Mouse (Mus musculus): Measurements from ENCODE around the gene Gm10961. TPM values are rescaled to one million over a fixed set of nuclear protein-coding genes. Genes with fewer than 3 reads are reported as not detected.
"Not testable (repeated sequence)": the region's sequence is repeated elsewhere in the genome, so short reads cannot be mapped to it uniquely, and the experiment has no call there.

The Gm10961 gene
- polyA plus RNA-seq, 1 experiment, result not detected

GRCm38 (mm10) chr3:107612902-107613525 is 18.1 kb upstream of the Gm10961 start:
- DNase-seq (ENCODE audit: extremely low spot score in 1 of 2, low spot score in 1 of 2), result peak in 1 of 2 experiments; percentile 82

GRCm38 (mm10) chr3:107617800-107618199 is 13.3 kb upstream of the Gm10961 start:
- no peak for DNase-seq (ENCODE audit: extremely low spot score in 1 of 2, low spot score in 1 of 2)

- no peak for DNase-seq (ENCODE audit: extremely low spot score in 1 of 2, low spot score in 1 of 2)
Measured at GRCm38 (mm10) chr3:107619911-107620310, 11.2 kb upstream of the Gm10961 start.

GRCm38 (mm10) chr3:107621286-107622075 is 9.6 kb upstream of the Gm10961 start:
- no peak for DNase-seq (ENCODE audit: extremely low spot score in 1 of 2, low spot score in 1 of 2)

- no peak for DNase-seq (ENCODE audit: extremely low spot score in 1 of 2, low spot score in 1 of 2)
Measured at GRCm38 (mm10) chr3:107622537-107622936, 8.6 kb upstream of the Gm10961 start.

- DNase-seq (ENCODE audit: extremely low spot score in 1 of 2, low spot score in 1 of 2), result no peak
Measured at GRCm38 (mm10) chr3:107624424-107624823, 6.7 kb upstream of the Gm10961 start.

- DNase-seq (ENCODE audit: extremely low spot score in 1 of 2, low spot score in 1 of 2), result no peak
Measured at GRCm38 (mm10) chr3:107625536-107625935, 5.6 kb upstream of the Gm10961 start.

GRCm38 (mm10) chr3:107626751-107627150 is 4.4 kb upstream of the Gm10961 start:
- no peak for DNase-seq (ENCODE audit: extremely low spot score in 1 of 2, low spot score in 1 of 2)

GRCm38 (mm10) chr3:107627641-107628040 is 3.5 kb upstream of the Gm10961 start:
- DNase-seq (ENCODE audit: extremely low spot score in 1 of 2, low spot score in 1 of 2), result no peak

GRCm38 (mm10) chr3:107628551-107628950 is 2.6 kb upstream of the Gm10961 start:
- peak in 1 of 2 experiments; percentile 56 for DNase-seq (ENCODE audit: extremely low spot score in 1 of 2, low spot score in 1 of 2)

- DNase-seq (ENCODE audit: extremely low spot score in 1 of 2, low spot score in 1 of 2), result no peak
Measured at GRCm38 (mm10) chr3:107629411-107629810, 1.7 kb upstream of the Gm10961 start.

GRCm38 (mm10) chr3:107631523-107631958 is 419 bp downstream of the Gm10961 start, which contains the start of gene Strip1:
Strip1 (minus strand) TSS chr3:107631694.
- peak; percentile 93 to 96 for DNase-seq (ENCODE audit: extremely low spot score in 1 of 2, low spot score in 1 of 2)

GRCm38 (mm10) chr3:107632786-107633185 is 1.7 kb downstream of the Gm10961 start:
- DNase-seq (ENCODE audit: extremely low spot score in 1 of 2, low spot score in 1 of 2), result no peak

- DNase-seq (ENCODE audit: extremely low spot score in 1 of 2, low spot score in 1 of 2), result no peak
Measured at GRCm38 (mm10) chr3:107633906-107634305, 2.8 kb downstream of the Gm10961 start.

GRCm38 (mm10) chr3:107635836-107636235 is 4.7 kb downstream of the Gm10961 start:
- DNase-seq (ENCODE audit: extremely low spot score in 1 of 2, low spot score in 1 of 2), result no peak

GRCm38 (mm10) chr3:107636236-107636635 is 5.1 kb downstream of the Gm10961 start:
- no peak for DNase-seq (ENCODE audit: extremely low spot score in 1 of 2, low spot score in 1 of 2)

GRCm38 (mm10) chr3:107637606-107638172 is 6.6 kb downstream of the Gm10961 start:
- no peak for DNase-seq (ENCODE audit: extremely low spot score in 1 of 2, low spot score in 1 of 2)

- no peak for DNase-seq (ENCODE audit: extremely low spot score in 1 of 2, low spot score in 1 of 2)
Measured at GRCm38 (mm10) chr3:107646947-107647346, 15.8 kb downstream of the Gm10961 start.

- not testable (repeated sequence) for DNase-seq (ENCODE audit: extremely low spot score in 1 of 2, low spot score in 1 of 2)
Measured at GRCm38 (mm10) chr3:107650276-107650675, 19.2 kb downstream of the Gm10961 start.

- no peak for DNase-seq (ENCODE audit: extremely low spot score in 1 of 2, low spot score in 1 of 2)
Measured at GRCm38 (mm10) chr3:107652968-107653367, 21.8 kb downstream of the Gm10961 start.

- no peak for DNase-seq (ENCODE audit: extremely low spot score in 1 of 2, low spot score in 1 of 2)
Measured at GRCm38 (mm10) chr3:107654861-107655260, 23.7 kb downstream of the Gm10961 start.
